19 mouse cellular contexts compared by ENCODE assay signal in genomic region chr3:57945765-57946164, GRCm38 (mm10).
"Had no signal": no experiment of that assay in that cellular context is flagged by ENCODE, and none has a peak within 500 bp of the region (broad histone marks: within the 10 kb centered on the region; RNA-seq: fewer than 3 reads in every experiment).

No protein-coding gene starts in this region.

- H3K27ac ChIP-seq: kidney, postnatal 0 days; limb, embryonic 10.5 days; limb, embryonic 13.5 days; liver, embryonic 12.5 days; liver, embryonic 15.5 days; lung, embryonic 15.5 days; midbrain, embryonic 12.5 days had no signal

- DNase-seq: kidney, adult 2 months; kidney, postnatal 25 days; layer of hippocampus, adult 9-11 months; liver; lung, adult 18-20 months; lung, postnatal 10 days; lung, postnatal 36 days; thymus, adult 18-20 months; thymus, postnatal 14 days; thymus, postnatal 4 days had no signal

- H3K9ac ChIP-seq: limb, embryonic 13.5 days; liver, embryonic 12.5 days; liver, embryonic 15.5 days; lung, embryonic 15.5 days; midbrain, embryonic 12.5 days had no signal

- H3K36me3 ChIP-seq: limb, embryonic 10.5 days; limb, embryonic 13.5 days; liver, embryonic 12.5 days; liver, embryonic 15.5 days; lung, embryonic 15.5 days; midbrain, embryonic 12.5 days had no signal

- H3K27me3 ChIP-seq: liver, embryonic 12.5 days; liver, embryonic 15.5 days; lung, embryonic 15.5 days; megakaryocyte, embryonic 14.5 days had no signal

- H3K9me3 ChIP-seq: limb, embryonic 10.5 days; liver, embryonic 12.5 days; liver, embryonic 15.5 days; lung, embryonic 15.5 days; midbrain, embryonic 12.5 days had no signal

- H3K4me3 ChIP-seq: layer of hippocampus, adult 2 months; limb, embryonic 10.5 days; limb, embryonic 13.5 days; liver, embryonic 12.5 days; liver, embryonic 15.5 days; lung, embryonic 15.5 days; megakaryocyte, embryonic 14.5 days; midbrain, embryonic 12.5 days had no signal

- H3K4me2 ChIP-seq: limb, embryonic 13.5 days; liver, embryonic 12.5 days; liver, embryonic 15.5 days; lung, embryonic 15.5 days; midbrain, embryonic 12.5 days had no signal

- H3K4me1 ChIP-seq: limb, embryonic 10.5 days; liver, embryonic 12.5 days; liver, embryonic 15.5 days; lung, embryonic 15.5 days; megakaryocyte, embryonic 14.5 days had no signal

- ATAC-seq: liver, embryonic 12.5 days had no signal
